Mouse (Mus musculus) left cerebral cortex, postnatal 14 days (tissue): ENCODE data around the gene Thnsl2. TPM values are rescaled to one million over a fixed set of nuclear protein-coding genes. Genes with fewer than 3 reads are reported as not detected.

Experiments
- DNase-seq, 2 experiments: peaks; one replicate each; pipeline ENCODE4 v3.0.0; 2021 to 2022; ENCODE audit warnings: low spot score in 2 of 2, mixed read lengths in 1 of 2
- intact Hi-C: fragments of 180-260 bp; cut with DNase I; formaldehyde crosslinking; loops from one replicate; pipeline ENCODE4 v1.15.1; 2025
- total RNA-seq, 2 experiments: library from RNA; stranded (reverse); gene quantifications; 2 replicates each; pipeline ENCODE4 v1.2.3; 2021

Thnsl2 gene
- total RNA-seq, 2 experiments from 2014 or later = 2.5 to 2.6 TPM

- intact Hi-C loops = no loop called here
- DNase-seq = no peak
Observed at GRCm38 (mm10) chr6:71081230-71081629, 63.0 kb downstream of the Thnsl2 start.

Other genes with a start within 250 kb of the Thnsl2 start
- gene Tex37, start 225.5 kb downstream of the Thnsl2 start, total RNA-seq = not detected
- not detected for gene Foxi3, start 187.9 kb downstream of the Thnsl2 start, total RNA-seq
- gene Fabp1, start 55.4 kb upstream of the Thnsl2 start, total RNA-seq = not detected
- gene Krcc1, start 127.2 kb upstream of the Thnsl2 start, total RNA-seq = 10 to 100 TPM; 14.2 to 15.0 TPM
- gene Smyd1, start 177.8 kb upstream of the Thnsl2 start, total RNA-seq = 1 to 10 TPM; 2.0 to 3.1 TPM
- gene Cd8b1, start 178.3 kb upstream of the Thnsl2 start, total RNA-seq = not detected
- gene Cd8a, start 229.0 kb upstream of the Thnsl2 start, total RNA-seq = not detected